Mouse (Mus musculus) cerebellum, adult 2 months (tissue): ENCODE measurements around the gene Sema4g.

ENCODE experiments used
- CTCF ChIP-seq: fragments of 200-500 bp; IDR thresholded peaks from 2 replicates; pipeline ENCODE4 v1.5.1; 2011; ENCODE audit warnings: low read depth, mild to moderate bottlenecking, control low read depth, low read length, moderate library complexity, borderline replicate concordance; ENCODE audit not compliant: insufficient read depth
- POLR2A ChIP-seq: fragments of 200-500 bp; IDR thresholded peaks from 2 replicates; pipeline ENCODE4 v1.6.1; 2011; ENCODE audit warnings: low read length, control low read depth, borderline replicate concordance; ENCODE audit not compliant: insufficient read depth

DNA sequence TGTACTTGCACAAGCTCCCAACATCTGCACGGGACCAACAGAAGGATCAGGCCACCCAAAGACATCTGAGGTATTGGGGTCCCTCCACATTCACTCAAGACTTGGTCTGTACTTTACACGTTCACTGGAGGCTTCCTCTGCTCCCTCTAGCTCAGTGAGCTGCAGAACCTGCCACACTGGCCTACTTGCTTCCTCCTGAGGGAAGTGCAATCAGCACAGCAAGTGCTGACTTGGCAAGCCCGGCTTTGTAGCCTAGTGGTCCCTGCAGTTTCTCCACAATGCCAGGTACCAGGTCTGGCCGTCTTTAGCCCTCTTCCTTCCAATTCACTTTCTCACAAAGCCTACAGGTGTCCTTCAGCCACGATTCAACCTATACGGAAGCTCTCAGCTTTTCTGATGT is 1.9 kb upstream of the Sema4g start:
- no peak for TF ChIP-seq CTCF
- TF ChIP-seq POLR2A, result no peak
